Mouse (Mus musculus): ENCODE results near the gene Lamtor2. TPM values are rescaled to one million over a fixed set of nuclear protein-coding genes. Genes with fewer than 3 reads are reported as not detected.
A peak's percentile ranks its signal among the peaks of the same experiment; 100 is the strongest.

Gene Lamtor2
- total and polyA plus RNA-seq, 2 experiments from 2014 or later: 45.1 to 198 TPM

DNA sequence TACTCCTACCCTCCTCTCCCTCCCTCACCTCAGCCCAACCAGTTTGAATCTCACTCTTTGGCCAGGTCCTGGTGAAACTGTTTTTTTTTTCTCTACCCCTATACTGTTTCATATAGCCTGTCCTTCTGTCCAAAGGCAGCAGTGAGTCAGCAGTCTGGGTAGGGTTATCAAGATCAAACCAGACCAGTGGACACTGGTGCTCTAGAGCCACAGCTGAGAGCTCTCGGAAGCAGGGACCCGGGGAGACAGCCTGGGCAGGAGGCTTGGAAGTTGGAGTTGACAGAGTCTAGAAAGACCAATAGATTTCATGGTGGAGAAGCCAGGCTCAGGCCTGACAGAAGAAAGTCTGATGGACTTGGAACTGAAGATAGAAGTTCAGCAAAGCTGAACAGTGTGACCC, 15.7 kb upstream of the Lamtor2 start:
- H3K27me3 ChIP-seq (ENCODE audit: insufficient read depth, low read length): no peaks in the 10 kb centered on the region
- no peaks in the 10 kb centered on the region for H3K4me1 ChIP-seq (ENCODE audit: insufficient read depth, low read length)
- no peak overlapping the region for H3K4me3 ChIP-seq (ENCODE audit: low read length)
- DNase-seq (ENCODE audit: low spot score): no peak
- no peak overlapping the region for H3K9ac ChIP-seq (replicated peaks; ENCODE audit: low read length)
- no peak for ATAC-seq
- no peak for TF ChIP-seq CTCF (IDR thresholded peaks at IDR 0.05; ENCODE audit: low read depth)
- no peak overlapping the region for H3K27ac ChIP-seq
- 93% methylated on average over 2 of the region's 2 CpGs for WGBS
- peaks cover 61% of the 10 kb centered on the region for H3K36me3 ChIP-seq (ENCODE audit: insufficient read depth, low read length)
- H3K4me2 ChIP-seq (ENCODE audit: low read depth, low read length): no peak overlapping the region
- no peaks in the 10 kb centered on the region for H3K9me3 ChIP-seq (ENCODE audit: low read length)

DNA sequence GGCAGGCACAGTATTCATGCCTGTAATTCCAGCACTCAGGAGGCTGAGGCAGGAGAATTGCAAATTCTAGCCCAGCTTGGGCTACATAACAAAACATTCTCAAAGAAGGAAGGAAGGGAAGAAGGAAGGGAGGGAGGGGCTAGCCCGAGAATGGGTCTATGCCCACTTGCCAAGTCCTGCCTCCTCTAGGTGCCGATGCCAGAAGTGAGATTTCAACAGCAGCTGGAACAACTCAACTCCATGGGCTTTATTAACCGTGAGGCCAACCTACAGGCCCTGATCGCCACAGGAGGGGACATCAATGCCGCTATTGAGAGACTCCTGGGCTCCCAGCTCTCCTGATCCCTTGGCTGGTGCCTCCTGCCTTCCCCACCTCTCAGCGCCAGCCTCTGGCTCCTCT, 15.0 kb upstream of the Lamtor2 start:
- DNase-seq (ENCODE audit: low spot score): no peak
- Histone ChIP-seq H3K4me2 (ENCODE audit: low read depth, low read length) (no peak overlapping the region), H3K27me3 (ENCODE audit: insufficient read depth, low read length) (no peaks in the 10 kb centered on the region), H3K9ac (replicated peaks; ENCODE audit: low read length) (no peak overlapping the region), H3K4me3 (ENCODE audit: low read length) (no peak overlapping the region), H3K4me1 (ENCODE audit: insufficient read depth, low read length) (no peaks in the 10 kb centered on the region), H3K27ac (no peak overlapping the region), H3K9me3 (ENCODE audit: low read length) (no peaks in the 10 kb centered on the region), H3K36me3 (ENCODE audit: insufficient read depth, low read length) (peaks cover 64% of the 10 kb centered on the region)
- TF ChIP-seq CTCF (IDR thresholded peaks at IDR 0.05; ENCODE audit: low read depth): no peak
- ATAC-seq: no peak
- 82% methylated on average over 6 of the region's 6 CpGs for WGBS

DNA sequence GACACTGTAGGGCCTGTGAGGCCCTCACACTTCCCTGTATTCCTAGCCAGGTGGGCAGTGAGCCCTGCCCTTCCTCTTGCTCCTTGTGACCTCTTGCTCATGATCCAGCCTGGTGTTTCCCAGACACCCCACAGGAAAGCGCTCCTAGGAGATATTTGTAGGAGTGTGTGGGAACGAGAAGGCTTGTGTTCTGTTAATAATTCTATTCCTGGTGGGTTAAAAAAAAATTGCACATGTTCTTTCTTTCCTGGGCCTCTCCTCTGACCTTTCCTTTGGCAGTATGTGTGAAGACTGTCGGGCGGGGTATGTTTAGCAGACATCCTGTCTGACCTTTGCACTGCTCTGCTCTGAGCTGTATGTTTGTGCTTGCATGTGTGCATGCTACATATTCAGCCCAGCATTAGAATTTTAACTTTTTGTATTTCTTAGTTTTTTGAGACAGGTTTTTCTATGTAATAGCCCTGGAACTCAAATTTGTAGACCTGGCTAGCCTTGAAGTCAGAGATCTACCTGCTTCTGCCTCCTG, 13.7 kb upstream of the Lamtor2 start:
- TF ChIP-seq CTCF (IDR thresholded peaks at IDR 0.05; ENCODE audit: low read depth): no peak
- no peak for DNase-seq (ENCODE audit: low spot score)
- Histone ChIP-seq H3K27me3 (ENCODE audit: insufficient read depth, low read length) (no peaks in the 10 kb centered on the region), H3K36me3 (ENCODE audit: insufficient read depth, low read length) (peaks cover 68% of the 10 kb centered on the region), H3K9me3 (ENCODE audit: low read length) (no peaks in the 10 kb centered on the region), H3K9ac (replicated peaks; ENCODE audit: low read length) (no peak overlapping the region), H3K27ac (no peak overlapping the region), H3K4me1 (ENCODE audit: insufficient read depth, low read length) (no peaks in the 10 kb centered on the region), H3K4me3 (ENCODE audit: low read length) (no peak overlapping the region), H3K4me2 (ENCODE audit: low read depth, low read length) (no peak overlapping the region)
- no peak for ATAC-seq
- WGBS: 91% methylated on average over 4 of the region's 4 CpGs

DNA sequence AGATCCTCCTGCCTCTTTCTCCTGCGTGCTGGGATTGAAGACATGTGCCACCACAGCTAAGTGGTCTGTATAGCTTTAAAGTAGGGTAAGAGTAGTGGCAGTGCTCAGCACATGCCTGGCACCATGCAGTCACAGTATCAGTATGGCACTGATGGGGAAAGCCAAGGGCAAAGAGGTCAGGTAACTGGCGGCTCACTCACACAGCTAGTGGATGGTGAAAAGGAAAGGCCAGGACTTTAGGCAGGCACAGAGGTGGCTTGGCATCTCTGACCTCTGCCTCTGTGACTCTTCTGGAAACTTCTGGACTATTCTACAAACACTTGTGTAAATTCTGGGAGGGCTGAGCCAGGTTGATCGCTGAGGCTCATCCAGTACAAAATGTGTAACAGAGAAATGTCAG, 13.2 kb upstream of the Lamtor2 start:
- Histone ChIP-seq H3K27me3 (ENCODE audit: insufficient read depth, low read length) (no peaks in the 10 kb centered on the region), H3K9ac (replicated peaks; ENCODE audit: low read length) (no peak overlapping the region), H3K27ac (no peak overlapping the region), H3K4me1 (ENCODE audit: insufficient read depth, low read length) (no peaks in the 10 kb centered on the region), H3K4me3 (ENCODE audit: low read length) (no peak overlapping the region), H3K4me2 (ENCODE audit: low read depth, low read length) (no peak overlapping the region), H3K36me3 (ENCODE audit: insufficient read depth, low read length) (peaks cover 70% of the 10 kb centered on the region), H3K9me3 (ENCODE audit: low read length) (no peaks in the 10 kb centered on the region)
- ATAC-seq (no peak), DNase-seq (ENCODE audit: low spot score) (no peak)
- WGBS: 88% methylated on average over 3 of the region's 3 CpGs
- TF ChIP-seq CTCF (IDR thresholded peaks at IDR 0.05; ENCODE audit: low read depth): no peak

DNA sequence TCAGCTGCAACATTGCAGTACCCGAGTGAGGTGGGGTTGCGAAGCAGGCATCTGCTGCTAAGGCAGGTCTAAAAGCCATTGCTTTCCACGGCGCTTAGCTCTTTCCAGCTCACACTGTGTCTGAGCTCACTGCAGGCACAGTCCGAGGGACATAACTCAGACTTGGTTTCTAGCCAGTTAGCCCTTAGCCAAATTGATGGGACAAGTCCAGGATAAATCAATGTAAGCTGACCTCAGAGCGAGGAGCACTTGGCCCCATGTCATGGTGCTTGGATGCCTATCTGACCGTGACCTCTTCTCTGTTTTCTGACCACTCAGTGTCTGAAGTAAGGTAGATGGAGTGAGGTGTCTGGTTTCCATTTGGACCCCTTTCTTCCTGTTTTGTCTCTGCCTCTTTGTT, 11.1 kb upstream of the Lamtor2 start:
- no peak for TF ChIP-seq CTCF (IDR thresholded peaks at IDR 0.05; ENCODE audit: low read depth)
- H3K36me3 ChIP-seq (ENCODE audit: insufficient read depth, low read length): peaks cover 78% of the 10 kb centered on the region
- H3K27me3 ChIP-seq (ENCODE audit: insufficient read depth, low read length): no peaks in the 10 kb centered on the region
- H3K4me1 ChIP-seq (ENCODE audit: insufficient read depth, low read length): no peaks in the 10 kb centered on the region
- H3K9me3 ChIP-seq (ENCODE audit: low read length): no peaks in the 10 kb centered on the region
- H3K4me2 ChIP-seq (ENCODE audit: low read depth, low read length): no peak overlapping the region
- WGBS: 85% methylated on average over 7 of the region's 7 CpGs
- no peak overlapping the region for H3K9ac ChIP-seq (replicated peaks; ENCODE audit: low read length)
- ATAC-seq: no peak
- H3K27ac ChIP-seq: no peak overlapping the region
- no peak overlapping the region for H3K4me3 ChIP-seq (ENCODE audit: low read length)
- DNase-seq (ENCODE audit: low spot score): no peak

DNA sequence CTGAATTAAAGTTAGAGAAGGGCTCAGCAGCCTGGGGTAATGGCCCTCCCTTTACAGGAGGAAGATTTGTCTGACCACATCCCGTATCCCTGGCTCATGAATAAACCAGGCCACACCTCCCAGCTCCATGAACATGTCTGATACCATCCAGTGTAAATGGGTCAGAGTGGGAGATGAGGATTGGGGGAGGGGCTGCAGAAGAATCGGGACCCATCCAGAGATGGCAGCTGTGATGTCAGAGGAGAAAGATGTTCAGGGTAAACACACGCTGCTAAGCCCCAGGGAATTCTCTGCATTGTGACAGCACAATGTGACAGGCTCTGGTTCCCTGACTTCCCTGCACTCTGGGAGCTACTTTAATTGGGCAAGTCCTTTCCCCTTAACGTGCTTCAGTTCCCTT, 10.6 kb upstream of the Lamtor2 start:
- WGBS: 46% methylated on average over 4 of the region's 4 CpGs
- Histone ChIP-seq H3K4me1 (ENCODE audit: insufficient read depth, low read length) (no peaks in the 10 kb centered on the region), H3K27ac (no peak overlapping the region), H3K4me2 (ENCODE audit: low read depth, low read length) (no peak overlapping the region), H3K9ac (replicated peaks; ENCODE audit: low read length) (no peak overlapping the region), H3K9me3 (ENCODE audit: low read length) (no peaks in the 10 kb centered on the region), H3K36me3 (ENCODE audit: insufficient read depth, low read length) (peaks cover 75% of the 10 kb centered on the region), H3K4me3 (ENCODE audit: low read length) (no peak overlapping the region), H3K27me3 (ENCODE audit: insufficient read depth, low read length) (no peaks in the 10 kb centered on the region)
- DNase-seq (ENCODE audit: low spot score): peak; percentile 21
- peak; percentile 60 for ATAC-seq
- TF ChIP-seq CTCF (IDR thresholded peaks at IDR 0.05; ENCODE audit: low read depth): no peak

DNA sequence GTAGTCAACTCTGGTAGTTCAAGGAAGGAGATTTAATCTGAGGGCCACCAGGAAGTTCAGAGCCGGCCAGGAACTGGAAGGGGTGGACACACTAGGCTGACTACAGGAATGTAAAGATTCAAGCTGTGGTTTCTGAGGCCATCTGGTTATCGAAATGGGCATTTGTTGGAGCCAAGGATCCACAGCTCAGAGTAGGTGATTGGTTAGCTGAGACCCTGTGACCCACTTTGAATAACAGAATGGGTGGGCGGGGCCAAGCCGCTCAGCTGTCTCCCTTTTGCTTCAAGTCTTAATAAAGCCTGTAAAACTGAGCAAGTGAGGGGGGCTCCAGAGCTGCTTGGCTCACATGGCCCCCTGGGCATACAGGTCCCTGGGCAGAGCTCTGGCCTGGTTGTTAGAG, 9.1 kb upstream of the Lamtor2 start:
- ATAC-seq: peak; percentile 50; the same call in 1 of the 2 replicates

More for the DNA sequence above, 9.1 kb upstream of the Lamtor2 start:
- H3K4me1 ChIP-seq (ENCODE audit: insufficient read depth, low read length): no peaks in the 10 kb centered on the region
- no peaks in the 10 kb centered on the region for H3K27me3 ChIP-seq (ENCODE audit: insufficient read depth, low read length)
- peak; percentile 34 for DNase-seq (ENCODE audit: low spot score)
- H3K9ac ChIP-seq (replicated peaks; ENCODE audit: low read length): no peak overlapping the region
- no peak overlapping the region for H3K4me3 ChIP-seq (ENCODE audit: low read length)
- no peak for TF ChIP-seq CTCF (IDR thresholded peaks at IDR 0.05; ENCODE audit: low read depth)
- WGBS: 63% methylated on average over 4 of the region's 4 CpGs
- no peak overlapping the region for H3K4me2 ChIP-seq (ENCODE audit: low read depth, low read length)
- no peak overlapping the region for H3K27ac ChIP-seq
- H3K36me3 ChIP-seq (ENCODE audit: insufficient read depth, low read length): peaks cover 76% of the 10 kb centered on the region
- H3K9me3 ChIP-seq (ENCODE audit: low read length): no peaks in the 10 kb centered on the region

Measured in hindbrain, postnatal 0 days (tissue).